Mouse (Mus musculus) thymus, postnatal 25 days (tissue): ENCODE measurements around the gene Itih5.

Experiments
- DNase-seq: peaks from one replicate; pipeline ENCODE4 v3.0.0; 2022

Itih5 gene

DNA sequence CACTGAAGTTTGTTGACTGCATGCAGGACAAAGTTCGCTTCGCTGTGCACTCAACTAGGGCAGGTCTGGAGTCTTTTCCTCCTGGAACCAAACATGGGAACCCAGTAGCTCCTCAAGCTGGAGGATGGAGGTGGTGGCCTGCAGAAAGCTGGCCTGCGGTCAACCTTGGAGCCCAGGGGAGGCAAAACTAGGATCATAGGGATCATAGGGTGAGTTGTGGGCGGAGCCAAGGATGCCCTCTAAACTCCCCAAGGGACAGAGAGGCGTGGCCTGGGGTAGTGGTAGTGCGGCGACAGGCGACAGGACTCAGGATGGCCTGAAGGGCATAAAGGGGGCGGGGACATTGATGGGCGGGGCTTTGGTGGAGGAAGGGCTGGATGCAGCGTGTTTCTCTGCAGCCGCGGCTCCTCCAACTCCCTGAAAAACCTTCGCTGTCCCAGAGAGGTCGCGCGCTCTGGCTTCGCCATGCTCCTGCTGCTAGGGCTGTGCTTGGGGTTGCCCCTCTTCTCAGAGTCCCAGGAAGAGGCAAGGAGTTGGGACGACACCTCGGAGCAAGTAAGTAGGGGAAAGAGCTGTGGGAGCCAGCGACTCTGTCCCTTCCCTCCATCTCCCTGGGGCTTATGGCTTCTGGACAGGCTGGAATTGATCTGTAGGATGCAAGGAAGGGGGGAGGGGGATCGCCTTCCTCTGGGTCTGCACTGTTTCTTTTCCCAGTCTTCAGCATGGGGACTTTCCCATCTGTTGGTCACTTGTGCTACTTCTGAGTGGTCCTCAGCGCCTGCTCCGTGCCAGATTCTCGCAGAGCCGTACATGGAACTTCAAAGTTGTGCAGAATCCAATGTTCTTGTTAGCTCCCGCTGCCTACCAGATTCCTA is at the start of gene Itih5:
Gene Itih5 (plus strand): TSS at position 371 of the 875 bp plus-strand sequence.
- DNase-seq, result peak; percentile 30

DNA sequence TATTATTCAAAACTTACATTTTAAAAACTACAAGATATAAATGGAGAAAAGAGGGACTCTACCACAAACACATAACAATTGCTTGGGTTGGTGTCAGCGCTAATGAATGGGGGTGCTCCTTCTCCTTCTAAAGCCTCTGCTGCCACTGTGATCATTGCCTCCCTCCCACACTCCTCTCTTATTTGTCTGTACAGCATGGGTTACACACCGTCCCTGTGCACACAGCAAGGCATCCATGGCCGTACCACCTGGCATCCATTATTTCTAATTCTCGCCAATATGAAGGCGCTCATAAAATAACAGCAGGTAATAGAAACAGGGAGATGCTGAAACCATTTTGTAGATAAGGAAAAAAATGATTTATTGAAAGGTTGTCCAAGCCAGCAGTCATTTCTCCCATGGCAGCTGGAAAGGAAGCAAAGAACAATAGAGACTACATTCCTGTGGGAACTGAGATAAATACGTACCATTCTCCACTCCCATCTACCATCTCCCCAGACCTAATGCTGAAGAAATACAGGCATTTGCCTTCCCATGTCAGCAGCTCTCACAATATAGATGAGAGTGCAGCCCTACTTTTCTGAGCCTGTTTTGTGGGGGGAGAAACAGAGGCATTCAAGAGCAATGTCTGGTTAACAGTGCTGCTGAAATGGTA is 44.7 kb upstream of the Itih5 start:
- no peak for DNase-seq

DNA sequence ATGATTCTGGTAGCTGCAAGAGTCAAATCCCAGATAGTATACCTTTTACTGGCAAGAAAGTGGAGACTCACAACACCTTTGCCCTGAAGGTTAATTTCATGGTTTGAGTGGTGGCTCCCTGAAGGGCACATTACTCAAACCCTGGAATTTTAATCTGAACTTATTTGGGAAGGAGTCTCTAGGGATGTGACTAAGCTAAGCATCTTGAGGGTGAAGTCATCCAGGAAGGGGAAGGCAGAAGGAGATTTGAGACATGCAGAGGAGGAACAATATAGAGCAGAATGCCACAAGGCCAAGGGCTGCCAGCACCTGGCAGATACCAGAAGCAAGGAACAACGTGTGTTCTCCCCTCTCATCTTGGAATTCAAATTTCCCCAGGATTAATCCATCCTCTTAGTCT is 34.6 kb upstream of the Itih5 start:
- no peak for DNase-seq

DNA sequence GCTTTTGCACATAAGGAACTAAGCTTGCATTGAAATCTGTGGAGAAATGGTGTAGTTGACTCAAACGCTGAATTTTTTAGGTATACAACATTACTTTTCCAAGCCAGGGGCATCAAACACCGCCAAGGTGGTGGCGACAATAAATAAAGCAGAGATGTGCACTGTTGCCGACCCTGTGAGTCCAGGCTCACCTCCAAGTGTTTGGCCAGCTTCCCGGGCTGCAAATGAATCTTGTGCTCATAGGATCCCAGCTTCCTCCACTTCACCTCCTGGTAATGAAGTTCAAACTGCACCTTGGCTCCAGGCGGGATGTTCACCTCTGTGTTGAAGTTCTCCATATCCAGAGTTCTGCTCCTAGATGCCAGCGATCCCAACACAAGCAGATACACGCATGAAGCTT is 34.1 kb upstream of the Itih5 start:
- DNase-seq, result no peak

DNA sequence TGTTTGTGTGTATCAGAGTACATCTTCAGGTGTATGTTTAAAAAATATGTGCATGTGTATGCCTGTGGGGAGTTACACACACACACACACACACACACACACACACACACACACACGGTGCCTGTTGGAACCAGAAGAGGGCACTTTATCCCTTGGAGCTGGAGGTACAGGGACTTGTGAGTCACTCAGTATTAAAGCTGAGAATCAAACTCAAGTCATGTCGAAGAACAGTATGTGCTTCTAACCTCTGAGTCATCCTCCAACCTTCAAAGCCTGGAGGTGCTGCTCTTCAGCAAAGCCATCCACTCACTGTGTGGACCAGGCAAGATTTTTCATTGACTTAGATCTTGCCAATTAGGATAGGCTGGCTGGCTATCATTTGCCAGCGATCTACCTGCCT is 31.5 kb upstream of the Itih5 start:
- no peak for DNase-seq

DNA sequence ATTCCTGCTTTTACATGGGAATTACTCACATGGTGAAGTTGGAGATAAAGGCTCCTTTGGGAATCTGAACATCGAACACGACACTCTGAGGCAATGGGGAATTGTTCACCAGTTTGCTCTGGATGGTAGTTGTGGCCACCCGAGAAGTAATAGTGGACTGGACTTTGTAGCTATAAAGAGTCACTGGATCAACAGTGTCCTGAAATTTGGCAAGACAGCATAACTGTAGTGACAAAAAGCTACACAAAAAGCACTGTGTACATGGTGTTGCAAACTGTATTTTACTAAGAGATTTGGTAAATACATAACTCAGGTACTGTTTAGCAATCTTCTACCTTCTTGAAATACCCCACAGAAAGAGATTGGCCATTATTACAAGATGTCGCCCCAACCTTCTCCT is 27.2 kb upstream of the Itih5 start:
- DNase-seq, result no peak

DNA sequence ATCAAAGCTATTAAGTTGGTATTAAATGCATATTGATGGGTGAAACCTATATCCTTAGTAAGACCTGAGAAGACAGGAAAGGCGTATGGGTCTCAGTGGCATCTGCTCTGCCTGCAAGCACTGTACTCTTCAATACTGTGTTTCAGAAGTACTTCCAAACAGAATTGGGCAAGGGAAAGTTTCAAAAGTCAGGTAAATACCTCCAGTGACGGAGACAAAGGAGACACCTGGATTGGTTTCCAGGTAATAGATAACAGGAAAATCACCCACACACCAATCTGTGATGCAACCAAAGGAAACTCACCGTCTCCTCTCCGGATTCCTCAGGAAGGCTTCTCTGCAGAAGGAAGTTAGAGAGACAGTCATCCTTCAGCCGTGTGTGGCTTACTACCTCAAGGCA is 25.9 kb upstream of the Itih5 start:
- no peak for DNase-seq

DNA sequence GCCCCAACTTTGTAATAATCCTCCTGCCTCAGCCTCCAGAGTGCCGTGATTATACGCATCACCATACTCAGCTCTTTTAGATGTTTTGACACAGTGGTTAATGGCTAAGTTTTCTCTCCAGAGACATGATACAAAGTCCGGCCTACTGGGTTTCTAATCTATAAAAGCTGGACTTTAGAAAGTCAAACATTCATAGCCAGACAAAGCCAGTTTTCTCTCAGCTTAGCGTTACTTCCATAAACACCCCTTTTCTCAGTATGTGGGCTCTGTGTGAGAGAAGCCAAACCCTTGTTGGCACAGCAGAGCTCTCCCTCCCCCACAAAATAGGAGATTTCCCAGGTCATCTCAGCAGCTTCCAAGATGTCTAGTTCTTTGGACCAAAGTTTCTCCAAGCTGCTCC is 24.8 kb upstream of the Itih5 start:
- DNase-seq, result no peak

DNA sequence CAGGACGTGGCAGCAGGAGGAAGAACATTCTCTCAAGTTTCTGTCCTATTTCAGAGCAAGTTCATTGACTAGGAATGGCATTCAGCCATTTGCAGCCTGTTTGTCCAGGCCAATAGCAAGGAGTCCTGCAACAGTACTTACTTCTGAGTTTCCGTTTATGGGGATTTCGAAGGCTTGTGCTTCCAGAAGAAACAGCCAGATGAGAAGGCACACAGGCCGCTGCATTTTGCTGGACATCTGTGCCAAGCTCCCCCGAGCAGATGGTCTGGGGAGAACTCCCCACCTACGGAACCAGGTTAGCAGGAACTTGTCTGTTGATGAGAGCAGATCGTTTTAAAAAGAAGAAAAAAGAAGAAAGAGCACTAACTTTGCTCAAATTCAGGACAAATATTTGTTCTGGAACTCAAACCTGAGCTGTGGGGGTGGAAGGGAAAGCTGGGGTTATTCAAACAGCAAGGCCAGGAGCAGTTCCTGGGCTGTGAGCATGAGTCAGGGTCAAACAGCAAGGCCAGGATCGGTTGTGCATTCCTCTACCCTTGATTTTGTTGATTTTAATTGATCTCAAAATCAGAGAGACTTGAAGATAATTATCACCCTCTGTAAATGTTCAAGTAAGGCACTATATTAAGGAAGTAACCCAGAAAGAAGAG is 22.9 kb upstream of the Itih5 start:
- no peak for DNase-seq

DNA sequence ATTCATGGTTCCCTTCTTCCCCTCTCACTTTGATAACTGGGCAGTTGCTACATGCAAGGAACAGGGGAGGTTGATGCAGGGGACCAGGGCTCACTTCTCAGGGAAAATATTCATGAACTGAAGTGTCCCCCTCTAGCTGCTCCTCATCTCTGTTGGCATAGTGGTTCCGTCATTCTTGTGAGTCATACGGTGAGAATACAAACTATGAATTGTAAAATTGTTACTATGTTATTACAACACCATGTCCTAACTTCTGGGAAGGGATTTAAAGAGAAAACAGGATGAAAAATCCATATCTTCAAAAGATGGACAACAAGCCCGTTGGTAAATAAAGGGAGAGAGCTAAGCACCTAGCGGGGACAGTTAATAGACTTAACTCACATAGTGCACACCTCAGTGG is 22.1 kb upstream of the Itih5 start, which contains the start of gene Itih2:
Gene Itih2 (minus strand): TSS at position 101 of the 400 bp plus-strand sequence.
- no peak for DNase-seq

DNA sequence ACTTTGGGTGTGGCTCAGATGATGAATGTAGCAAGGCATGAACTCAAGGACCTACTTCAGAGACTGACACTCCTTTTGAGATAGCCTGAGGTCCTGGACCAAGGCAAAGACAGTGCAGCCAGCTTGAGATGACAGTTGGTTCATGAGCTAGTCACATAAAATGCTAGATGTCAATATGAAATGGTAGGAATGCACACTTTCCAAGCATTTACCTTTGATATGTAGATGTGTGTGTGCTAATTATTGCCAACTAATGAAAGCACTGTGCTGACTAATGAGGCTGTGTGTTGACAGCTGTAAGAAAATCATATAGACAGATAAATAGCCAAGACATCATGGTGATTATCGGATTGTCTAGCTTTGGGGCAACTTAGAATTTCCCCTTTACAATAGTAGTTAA is 21.2 kb upstream of the Itih5 start:
- no peak for DNase-seq

DNA sequence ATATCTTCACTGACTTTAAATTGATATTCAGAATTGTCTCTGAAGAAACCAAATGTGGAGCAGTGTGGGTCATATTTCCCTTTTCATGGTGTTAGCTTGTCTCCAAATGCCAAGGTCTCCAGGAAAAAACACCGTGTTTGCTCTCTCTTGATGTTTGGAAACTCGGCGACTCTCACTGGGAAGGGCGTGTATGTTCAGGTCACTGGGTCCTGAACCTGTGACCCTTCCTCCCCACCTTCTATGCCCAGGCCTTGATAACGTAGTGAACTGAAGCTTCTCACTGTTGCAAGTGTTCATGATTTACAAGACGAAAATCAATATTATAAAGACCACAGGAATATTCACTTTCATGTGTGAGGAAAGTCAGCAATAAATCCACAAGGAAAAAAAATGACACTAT is 19.4 kb upstream of the Itih5 start:
- DNase-seq, result no peak

DNA sequence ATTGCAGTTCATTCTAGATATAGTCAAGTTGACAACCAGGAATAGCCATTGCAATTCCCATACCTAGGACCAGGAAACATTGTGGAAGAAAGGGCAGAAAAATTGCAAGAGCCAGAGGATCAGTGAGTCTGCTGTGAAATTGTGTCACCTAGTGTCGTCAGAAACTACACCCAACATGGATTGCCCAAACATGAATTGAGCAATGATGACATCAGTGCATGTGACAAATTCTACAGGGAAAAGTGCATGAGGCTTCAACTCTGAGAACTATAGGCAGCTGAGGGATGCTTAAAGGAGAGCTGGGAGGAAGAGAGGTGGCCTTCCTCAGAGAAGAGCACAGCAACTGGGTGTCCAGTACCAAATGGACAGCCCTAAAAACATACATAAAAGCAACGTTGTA is 16.1 kb upstream of the Itih5 start:
- no peak for DNase-seq

DNA sequence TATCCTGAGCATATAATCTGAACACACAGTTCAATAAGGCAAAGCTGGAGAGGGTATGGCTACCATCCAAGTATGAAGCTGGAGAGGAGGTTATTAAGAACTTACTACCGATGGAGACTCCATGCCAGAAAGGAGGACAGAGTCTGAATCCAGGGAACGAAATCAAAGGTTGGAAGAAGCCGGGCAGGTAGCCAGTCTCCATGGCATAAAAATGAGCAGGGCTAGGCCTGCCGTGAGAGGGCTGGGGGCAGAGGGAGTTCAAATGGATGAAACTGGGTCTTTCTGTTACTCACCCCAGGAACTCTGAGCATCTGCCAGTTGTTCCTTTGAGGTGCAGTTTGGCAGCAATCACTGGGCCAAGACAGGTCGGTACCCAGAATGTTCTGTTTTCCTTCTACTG is 12.9 kb upstream of the Itih5 start:
- DNase-seq, result no peak

DNA sequence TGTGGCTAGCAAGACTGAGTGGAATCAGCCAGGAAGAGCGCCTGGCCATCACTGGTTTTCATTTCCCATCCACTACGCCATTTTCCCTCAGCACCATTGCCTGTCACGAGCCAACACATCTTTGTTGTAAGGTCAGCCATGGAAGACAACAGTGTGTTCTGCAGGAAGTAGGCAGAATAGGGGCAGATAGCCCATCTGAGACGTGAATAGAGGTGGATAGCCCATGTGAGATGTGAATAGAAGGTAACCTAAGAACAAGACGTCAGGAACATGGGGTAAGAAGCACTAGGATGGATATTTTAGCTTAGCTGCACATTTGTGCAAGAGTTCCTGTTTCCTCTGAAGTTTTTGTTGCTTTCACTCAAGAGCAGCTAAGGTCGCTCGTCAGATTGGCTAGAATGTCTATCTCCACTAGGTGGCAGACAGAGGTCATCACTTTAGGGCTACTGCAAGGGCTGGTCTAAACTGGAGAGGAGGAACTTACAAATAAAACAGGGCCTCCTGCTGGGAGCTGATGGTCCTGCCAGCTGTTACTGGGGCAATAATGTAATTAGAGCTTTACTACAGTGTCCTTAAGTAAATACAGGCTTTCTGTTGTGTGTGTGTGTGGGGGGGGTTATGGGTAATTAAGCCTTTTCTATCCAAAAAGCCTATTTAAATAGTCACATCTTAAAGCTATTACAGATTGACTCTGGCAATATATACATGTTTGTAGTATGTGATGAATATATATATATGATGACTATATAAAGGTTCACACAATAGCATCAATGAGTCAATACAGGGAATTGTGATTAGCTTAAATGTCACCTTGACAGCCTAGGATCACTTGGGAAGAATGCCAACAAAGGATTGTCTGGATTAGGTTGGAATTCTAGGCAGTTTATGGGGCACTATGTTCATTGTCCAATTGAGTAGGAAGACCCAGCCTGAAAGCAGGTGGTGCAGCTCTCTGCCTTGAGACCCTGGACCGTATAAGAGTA is 10.6 kb upstream of the Itih5 start:
- peak; percentile 68 for DNase-seq

DNA sequence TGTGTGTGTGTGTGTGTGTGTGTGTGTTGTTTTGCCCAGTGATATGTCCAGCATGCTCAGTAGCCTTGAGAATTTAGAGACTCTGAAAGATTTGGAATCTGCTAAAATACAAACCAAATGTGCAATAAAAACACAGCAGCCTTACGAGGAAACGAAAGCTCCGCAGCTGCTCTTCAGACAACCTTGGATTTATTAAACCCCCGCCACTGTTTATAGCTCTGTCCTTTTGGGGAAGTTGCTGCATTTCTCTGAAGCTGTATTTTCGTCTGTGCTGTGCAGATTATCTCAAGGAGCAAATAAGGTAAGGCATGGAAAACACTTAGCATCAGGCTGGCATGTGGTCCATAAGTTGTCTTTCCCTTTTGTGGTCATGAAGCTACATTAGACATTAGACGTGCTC is 7.9 kb upstream of the Itih5 start:
- DNase-seq, result no peak

DNA sequence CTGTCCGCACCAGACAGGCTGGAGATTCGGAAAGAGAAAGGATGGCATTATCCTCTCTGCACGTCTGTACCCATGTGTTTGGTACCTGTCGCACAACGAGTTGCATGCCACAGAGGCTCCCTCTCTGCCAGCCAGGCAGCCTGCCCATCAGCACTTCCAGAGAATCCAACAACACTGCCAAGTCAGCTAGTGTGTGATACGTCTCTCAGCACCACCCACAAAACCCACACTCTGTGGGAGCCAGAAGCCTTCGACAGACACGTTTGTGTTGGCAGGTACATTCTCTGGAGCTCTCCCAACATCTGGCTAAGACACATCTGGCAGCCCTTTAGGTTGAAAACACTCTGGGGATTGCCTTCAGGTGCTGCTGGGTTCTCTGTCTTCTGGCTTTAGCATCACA is 6.2 kb upstream of the Itih5 start:
- no peak for DNase-seq

DNA sequence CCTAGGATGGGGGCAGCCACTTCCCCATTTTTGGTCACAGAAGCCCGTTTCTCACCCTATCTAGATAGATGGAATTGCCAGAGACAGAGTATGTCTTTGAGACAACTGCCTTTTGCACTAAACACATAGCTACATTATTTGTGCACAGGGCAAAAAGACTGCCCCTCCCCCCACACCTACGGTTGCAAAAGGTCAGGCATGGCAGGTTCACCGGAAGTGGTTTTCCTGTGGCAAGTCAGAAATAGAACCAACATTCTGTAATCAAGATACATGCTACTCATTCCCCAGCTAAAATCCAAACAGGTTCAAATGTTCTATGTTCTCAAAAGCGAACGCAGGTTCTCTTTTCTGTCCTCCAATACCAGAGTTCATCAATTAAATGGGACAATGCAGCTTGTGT is 781 bp upstream of the Itih5 start:
- DNase-seq, result peak; percentile 47

DNA sequence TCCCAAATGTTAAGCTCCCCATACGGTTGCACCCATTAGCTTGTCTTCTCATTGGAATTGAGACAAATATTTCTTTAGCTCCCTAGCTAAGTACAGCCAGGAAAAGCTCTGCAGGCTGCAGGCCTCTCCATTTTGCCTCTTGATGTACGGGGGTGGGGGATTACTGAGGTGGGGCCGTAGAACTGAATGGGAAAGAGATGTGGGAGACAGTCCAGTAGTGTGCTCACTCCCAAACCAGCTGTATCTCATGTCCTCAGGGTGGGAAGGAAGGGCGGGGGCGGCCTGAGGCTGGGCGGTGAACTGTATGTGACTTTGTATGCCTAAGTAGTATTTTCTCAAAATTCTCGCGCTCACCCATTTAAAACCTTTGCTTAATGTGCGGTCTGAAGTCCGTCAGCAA is 3.8 kb downstream of the Itih5 start:
- no peak for DNase-seq

DNA sequence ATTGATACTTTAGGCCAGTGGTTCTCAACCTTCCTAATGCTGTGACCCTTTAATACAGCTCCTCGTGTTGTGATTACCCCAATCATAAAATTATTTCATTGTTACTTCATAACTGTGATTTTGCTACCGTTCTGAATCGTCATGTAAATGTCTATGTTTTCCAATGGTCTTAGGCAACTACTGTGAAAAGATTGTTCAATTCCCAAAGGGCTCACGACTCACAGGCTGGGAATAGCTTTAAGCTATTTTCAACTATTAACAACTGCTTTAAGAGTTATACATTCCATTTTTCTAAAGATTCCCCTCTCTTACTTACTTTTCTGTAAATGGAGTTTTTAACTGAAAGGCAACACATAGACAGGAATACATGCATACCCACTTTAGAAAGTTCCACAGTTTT is 8.6 kb downstream of the Itih5 start:
- DNase-seq, result no peak

DNA sequence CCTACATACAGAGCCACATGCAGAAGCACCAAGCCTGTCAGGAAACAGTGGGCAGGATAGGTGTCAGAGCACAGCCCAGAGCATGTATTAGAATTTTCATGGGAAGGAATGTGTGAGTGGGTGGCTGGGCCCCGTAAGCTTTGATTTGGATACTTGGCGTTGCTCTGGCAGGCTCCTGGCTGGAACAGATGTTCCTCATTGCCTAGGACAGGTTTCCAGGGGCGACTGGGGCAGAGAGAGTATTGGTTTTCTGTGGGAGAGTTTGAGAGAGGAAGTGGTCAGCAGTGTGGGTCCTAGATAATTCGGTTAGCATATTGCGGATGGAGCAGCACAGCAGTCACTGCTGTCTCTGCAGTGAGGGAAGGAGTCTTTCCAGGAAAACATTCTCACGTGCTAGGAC is 13.3 kb downstream of the Itih5 start:
- no peak for DNase-seq

DNA sequence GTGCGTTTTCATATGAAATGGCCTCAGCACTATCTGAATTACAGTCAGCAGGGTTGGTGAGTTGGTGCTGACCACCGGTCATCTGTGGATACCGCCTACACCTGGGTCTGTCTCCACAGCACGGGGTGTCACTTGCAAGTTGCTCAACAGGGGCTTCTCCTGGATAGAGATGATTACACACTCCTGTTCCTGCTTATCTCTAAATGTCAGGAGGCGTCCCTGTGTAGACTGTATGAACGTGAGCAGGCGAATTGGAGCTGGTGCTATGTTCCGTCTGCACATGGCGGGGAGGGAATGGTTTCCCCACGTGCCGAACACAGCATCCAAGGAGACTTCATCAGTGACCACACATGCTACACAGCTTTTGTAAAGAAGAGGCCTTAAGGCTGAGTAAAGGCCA is 13.9 kb downstream of the Itih5 start:
- DNase-seq, result no peak

DNA sequence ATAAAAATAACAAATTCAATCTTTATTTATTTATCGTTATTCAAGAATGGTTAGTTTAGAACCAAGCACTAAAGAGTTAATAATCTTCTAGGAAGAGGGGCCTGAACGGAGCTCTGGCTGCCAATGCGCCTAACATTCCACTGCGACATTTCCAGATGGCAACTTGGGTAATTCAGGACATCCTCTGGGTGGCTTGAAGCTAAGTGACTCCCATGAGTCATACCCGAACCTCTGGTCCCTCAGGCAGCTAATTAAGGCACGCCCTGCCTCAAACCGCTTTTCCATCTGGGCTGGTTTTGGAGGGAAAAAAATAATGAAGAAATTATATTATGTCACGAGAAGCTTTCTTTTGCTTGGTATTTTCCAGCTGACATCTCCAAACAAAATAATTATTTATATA is 14.6 kb downstream of the Itih5 start:
- no peak for DNase-seq
